Mouse (Mus musculus) stomach, postnatal 0 days (tissue): Measurements from ENCODE around the gene Npdc1.

Experiments used
- CTCF ChIP-seq: IDR thresholded peaks from 2 replicates; pipeline ENCODE4 v1.5.1; 2016; ENCODE audit warnings: antibody characterized with exemption, low read depth, mild to moderate bottlenecking, moderate library complexity
- EP300 ChIP-seq: optimal IDR thresholded peaks from 2 replicates; pipeline ENCODE3; 2016; ENCODE audit warnings: antibody characterized with exemption

DNA sequence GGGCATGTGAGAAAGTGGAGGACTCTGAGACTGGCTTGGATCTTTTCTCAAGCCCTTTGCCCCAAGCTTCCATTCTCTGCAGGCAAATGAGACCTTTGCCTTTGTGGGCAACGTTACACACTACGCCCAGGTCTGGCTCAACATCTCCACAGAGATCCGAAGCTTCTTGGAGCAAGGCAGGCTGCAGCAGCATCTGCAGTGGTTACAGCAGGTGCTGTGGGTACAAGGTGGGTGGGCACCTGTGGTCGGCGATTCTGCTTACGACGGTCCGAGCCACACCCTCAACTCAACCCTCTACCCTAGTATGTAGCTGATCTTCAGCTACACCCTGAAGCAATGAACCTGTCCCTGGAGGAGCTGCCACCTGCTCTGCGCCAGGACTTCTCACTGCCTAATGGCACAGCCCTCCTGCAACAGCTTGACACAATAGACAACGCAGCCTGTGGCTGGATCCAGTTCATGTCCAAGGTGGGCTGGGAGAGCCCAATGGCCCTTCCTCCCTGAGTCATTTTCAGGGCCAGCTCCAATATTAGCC is 37.2 kb downstream of the Npdc1 start:
- no peak for TF ChIP-seq CTCF
- TF ChIP-seq EP300: no peak
